Mouse (Mus musculus) thymus, adult 2 months (tissue): ENCODE data around the gene Vstm2l. TPM values are rescaled to one million over a fixed set of nuclear protein-coding genes. Genes with fewer than 3 reads are reported as not detected.

Experiments
- DNase-seq: peaks from one replicate; pipeline ENCODE4 v3.0.0; 2021
- H3K27ac ChIP-seq: fragments of 200-500 bp; 2 replicates; pipeline ENCODE4 v1.5.1; 2012; ENCODE audit warnings: low read length, control low read depth; ENCODE audit not compliant: control insufficient read depth, insufficient read depth
- H3K27me3 ChIP-seq: fragments of 200-500 bp; 2 replicates; pipeline ENCODE4 v1.6.1; 2012; ENCODE audit warnings: mild to moderate bottlenecking, low read length, moderate library complexity, mixed read lengths; ENCODE audit not compliant: control insufficient read depth, insufficient read depth
- H3K36me3 ChIP-seq: fragments of 200-500 bp; 2 replicates; pipeline ENCODE4 v1.6.1; 2012; ENCODE audit warnings: mild to moderate bottlenecking, low read length, moderate library complexity; ENCODE audit not compliant: control insufficient read depth, insufficient read depth
- H3K4me1 ChIP-seq: fragments of 200-500 bp; replicated peaks from 2 replicates; pipeline ENCODE4 v1.6.1; 2012; ENCODE audit warnings: low read length; ENCODE audit not compliant: control insufficient read depth, insufficient read depth
- H3K4me3 ChIP-seq: fragments of 200-500 bp; 2 replicates; pipeline ENCODE4 v1.5.1; 2012; ENCODE audit warnings: mild to moderate bottlenecking, low read length, control low read depth, moderate library complexity; ENCODE audit not compliant: control insufficient read depth, insufficient read depth
- CTCF ChIP-seq: fragments of 200-500 bp; IDR thresholded peaks from 2 replicates; pipeline ENCODE4 v1.5.1; 2012; ENCODE audit warnings: mild to moderate bottlenecking, control low read depth, low read length, moderate library complexity, borderline replicate concordance; ENCODE audit not compliant: control insufficient read depth, poor library complexity, insufficient read depth; ENCODE audit errors: extremely low read depth
- POLR2A ChIP-seq: fragments of 200-500 bp; IDR thresholded peaks from 2 replicates; pipeline ENCODE4 v1.6.1; 2012; ENCODE audit warnings: mild to moderate bottlenecking, low read length, control low read depth, moderate library complexity; ENCODE audit not compliant: control insufficient read depth, poor library complexity, insufficient read depth; ENCODE audit errors: extremely low read depth
- WGBS: fragments of 180-500 bp; shearing (Covaris S2); methylation state at CpG from one replicate; pipeline ENCODE4 v1.1.7; 2018; 5-methylcytosine and 5-hydroxymethylcytosine counted together
- polyA plus RNA-seq: library from polyadenylated mRNA; depleted of rRNA; stranded (reverse); fragments of >200 nt; gene quantifications from 2 replicates; pipeline ENCODE4 v1.2.3, GENCODE M21; 2012

Vstm2l gene
- polyA plus RNA-seq, 1 experiment: 0.11 TPM

DNA sequence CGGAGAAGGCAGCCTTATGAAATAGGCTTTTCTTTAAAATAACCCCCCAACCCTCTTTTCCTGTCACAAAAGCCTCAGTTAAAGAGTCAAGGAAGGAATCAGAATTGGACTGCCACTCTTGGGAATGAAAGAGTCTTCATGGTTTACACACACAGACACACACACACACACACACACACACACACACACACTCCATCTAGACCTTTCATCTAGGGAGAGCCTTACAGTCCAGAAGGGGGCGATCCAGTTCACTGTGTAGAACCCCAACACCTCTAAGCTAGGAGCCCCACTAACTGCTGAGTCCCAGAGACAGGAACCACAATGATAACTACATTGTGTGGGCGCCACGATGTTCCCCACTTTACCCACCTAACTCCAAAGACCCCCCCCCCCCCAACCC lies 748 bp upstream of the Vstm2l start:
- H3K27me3 ChIP-seq: no peaks in the 10 kb centered on the region; the same call in 1 of the 2 replicates
- no peak for DNase-seq
- WGBS: 4% methylated on average over 4 of the region's 4 CpGs
- no peaks in the 10 kb centered on the region for H3K36me3 ChIP-seq
- H3K4me1 ChIP-seq: no peaks in the 10 kb centered on the region
- no peak overlapping the region for H3K27ac ChIP-seq
- no peak overlapping the region for H3K4me3 ChIP-seq
- TF ChIP-seq CTCF (no peak), POLR2A (no peak)

- 46% methylated on average over 42 of the region's 43 CpGs for WGBS
- Histone ChIP-seq H3K27me3 (no peaks in the 10 kb centered on the region; the same call in 1 of the 2 replicates), H3K4me3 (no peak overlapping the region), H3K36me3 (no peaks in the 10 kb centered on the region), H3K27ac (no peak overlapping the region), H3K4me1 (no peaks in the 10 kb centered on the region)
- TF ChIP-seq CTCF (no peak), POLR2A (no peak)
- no peak for DNase-seq
These were observed 550 bp downstream of the Vstm2l start for GRCm38 (mm10) chr2:157914889-157915517.

DNA sequence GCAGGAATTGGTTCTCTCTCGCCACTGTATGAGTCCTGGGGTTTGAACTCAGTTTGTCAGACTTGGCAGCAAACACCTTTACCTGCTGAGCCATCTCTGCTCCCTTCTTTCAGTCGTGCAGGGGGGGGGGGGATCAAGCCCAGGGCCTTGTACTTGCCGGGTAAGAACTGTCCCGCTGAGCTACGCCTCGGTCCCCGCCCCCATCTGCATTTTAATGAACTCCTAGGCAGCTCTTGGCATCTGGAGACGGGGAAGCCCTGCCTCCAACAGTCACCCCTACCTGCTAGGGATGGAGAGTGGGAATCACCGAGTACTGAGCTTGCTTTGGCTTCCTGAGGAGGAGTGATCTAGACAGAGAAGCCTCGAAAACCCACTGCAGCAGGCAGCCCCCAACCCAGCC lies 4.1 kb downstream of the Vstm2l start:
- Histone ChIP-seq H3K27ac (no peak overlapping the region), H3K27me3 (no peaks in the 10 kb centered on the region; the same call in 1 of the 2 replicates), H3K4me3 (no peak overlapping the region), H3K36me3 (no peaks in the 10 kb centered on the region), H3K4me1 (no peaks in the 10 kb centered on the region)
- TF ChIP-seq POLR2A (no peak), CTCF (no peak)
- DNase-seq: no peak
- 24% methylated on average over 10 of the region's 10 CpGs for WGBS

DNA sequence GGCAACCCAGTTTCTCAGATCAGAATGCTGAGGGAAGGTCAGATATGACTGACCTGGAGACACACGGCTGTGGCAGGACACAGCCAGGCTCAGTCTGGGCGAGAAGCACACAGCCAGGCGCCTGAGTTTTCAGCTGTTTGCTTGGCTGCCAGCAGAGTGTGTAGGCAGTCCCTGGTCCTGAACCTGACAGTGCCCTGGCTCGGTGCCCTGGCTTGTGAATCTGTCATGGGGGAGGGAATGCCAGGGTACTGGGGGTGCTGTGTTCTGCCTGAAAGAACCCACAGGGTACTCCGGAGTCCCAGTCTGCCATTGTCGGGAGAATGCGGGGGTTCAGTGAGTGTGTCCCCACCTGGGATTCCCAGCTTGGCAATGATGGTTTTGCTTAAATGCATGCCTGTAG lies 7.1 kb downstream of the Vstm2l start:
- WGBS: 81% methylated on average over 7 of the region's 7 CpGs
- no peak overlapping the region for H3K27ac ChIP-seq
- TF ChIP-seq CTCF (no peak), POLR2A (no peak)
- no peak overlapping the region for H3K4me3 ChIP-seq
- H3K27me3 ChIP-seq: no peaks in the 10 kb centered on the region
- no peaks in the 10 kb centered on the region for H3K36me3 ChIP-seq
- DNase-seq: no peak
- no peaks in the 10 kb centered on the region for H3K4me1 ChIP-seq

GRCm38 (mm10) chr2:157923406-157923805 lies 9.0 kb downstream of the Vstm2l start:
- no peak for TF ChIP-seq CTCF
- Histone ChIP-seq H3K27ac (no peak overlapping the region), H3K4me3 (no peak overlapping the region), H3K27me3 (no peaks in the 10 kb centered on the region), H3K36me3 (no peaks in the 10 kb centered on the region), H3K4me1 (no peaks in the 10 kb centered on the region)
- no peak for DNase-seq
- WGBS: 6% methylated on average over 7 of the region's 7 CpGs

DNA sequence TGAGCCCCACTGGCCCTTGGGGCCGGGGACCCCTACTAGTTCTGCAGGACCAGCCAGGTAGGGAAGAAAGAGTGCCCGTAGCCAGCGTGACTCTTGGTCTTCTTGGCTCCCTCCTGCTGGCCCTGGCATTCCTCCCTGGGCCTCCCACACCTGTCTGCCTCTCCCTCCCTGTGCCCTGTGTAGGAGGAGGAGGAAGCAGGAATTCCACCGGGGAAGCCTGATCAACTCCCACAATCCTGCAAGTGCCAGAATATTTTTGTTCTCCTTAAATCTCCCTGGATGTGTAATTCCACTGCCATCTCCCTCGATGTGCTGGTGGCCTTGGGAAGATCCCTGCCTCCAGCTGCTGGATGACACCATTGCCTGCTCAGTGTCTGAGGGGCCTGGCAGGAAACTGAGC lies 10.1 kb downstream of the Vstm2l start:
- WGBS: 79% methylated on average over 5 of the region's 5 CpGs
- Histone ChIP-seq H3K4me3 (no peak overlapping the region), H3K4me1 (no peaks in the 10 kb centered on the region), H3K27me3 (no peaks in the 10 kb centered on the region), H3K36me3 (no peaks in the 10 kb centered on the region), H3K27ac (no peak overlapping the region)
- TF ChIP-seq CTCF (no peak), POLR2A (no peak)
- no peak for DNase-seq

GRCm38 (mm10) chr2:157926502-157926901 lies 12.0 kb downstream of the Vstm2l start:
- H3K27me3 ChIP-seq: no peaks in the 10 kb centered on the region
- no peak overlapping the region for H3K4me3 ChIP-seq
- no peak for DNase-seq
- WGBS: 78% methylated on average over 7 of the region's 7 CpGs
- TF ChIP-seq CTCF: no peak
- no peak for TF ChIP-seq POLR2A
- no peaks in the 10 kb centered on the region for H3K36me3 ChIP-seq
- no peaks in the 10 kb centered on the region for H3K4me1 ChIP-seq
- H3K27ac ChIP-seq: no peak overlapping the region
